Mouse (Mus musculus) liver, adult 2 months (tissue): Measurements from ENCODE around the gene Focad.

ENCODE experiments used
- CTCF ChIP-seq: fragments of 200-500 bp; IDR thresholded peaks from 2 replicates; pipeline ENCODE4 v1.5.1; 2011; ENCODE audit warnings: low read depth, low read length, control low read depth
- POLR2A ChIP-seq: fragments of 200-500 bp; IDR thresholded peaks from 2 replicates; pipeline ENCODE4 v1.6.1; 2011; ENCODE audit warnings: low read length, control low read depth; ENCODE audit not compliant: insufficient read depth; ENCODE audit errors: extremely low read depth

DNA sequence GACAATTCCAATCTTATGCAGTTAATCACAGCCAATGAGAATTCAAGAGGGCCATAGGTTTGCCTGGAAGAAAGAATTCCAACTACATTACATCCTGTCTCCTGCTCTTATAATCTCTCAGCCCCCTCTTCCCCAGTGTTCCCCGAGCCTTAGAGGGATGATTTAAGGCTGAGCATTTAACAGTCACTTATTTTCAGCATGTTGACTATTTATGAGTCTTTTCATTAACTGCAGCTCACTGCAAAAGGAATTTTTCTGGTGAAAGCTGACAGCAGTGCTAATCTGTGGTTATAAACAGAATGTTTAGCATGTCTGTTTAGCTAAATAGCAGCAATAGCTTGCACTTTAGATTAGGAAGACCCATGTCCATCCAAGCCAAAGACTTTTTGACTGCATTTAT, 104.8 kb downstream of the Focad start:
- TF ChIP-seq CTCF (no peak), POLR2A (no peak)
